ENCODE assay signal across 8 mouse cellular contexts in genomic region chr10:58713855-58714788, GRCm38 (mm10). TPM values are rescaled to one million over a fixed set of nuclear protein-coding genes. Genes with fewer than 3 reads are reported as not detected.
A peak's percentile ranks its signal among the peaks of the same experiment; 100 is the strongest.
DNase-seq lines count a peak whose midpoint lies in the region; ATAC-seq and TF ChIP-seq lines count a peak whose summit lies in the region.

No protein-coding gene starts in this region.

- no peak overlapping the region for H3K27ac ChIP-seq in left cerebral cortex, adult 2 months
- H3K27ac ChIP-seq in hindbrain, embryonic 11.5 days (ENCODE audit: low read depth, low read length), result no peak overlapping the region
- no peak overlapping the region for H3K27ac ChIP-seq in liver, embryonic 15.5 days (replicated peaks)
- H3K27ac ChIP-seq in stomach, embryonic 15.5 days, result no peak overlapping the region

- no peak overlapping the region for H3K4me2 ChIP-seq in hindbrain, embryonic 11.5 days (replicated peaks; ENCODE audit: low read depth, low read length)
- H3K4me2 ChIP-seq in liver, embryonic 15.5 days, result peak overlapping the region; percentile 39
- H3K4me2 ChIP-seq in stomach, embryonic 15.5 days, result peak overlapping the region; percentile 51

- WGBS in hindbrain, embryonic 11.5 days, result 40% methylated on average over 24 of the region's 24 CpGs
- WGBS in liver, embryonic 15.5 days (ENCODE audit: insufficient replicate concordance), result 19% methylated on average over 24 of the region's 24 CpGs
- 16% methylated on average over 24 of the region's 24 CpGs for WGBS in stomach, embryonic 15.5 days

- no peaks in the 10 kb centered on the region for H3K9me3 ChIP-seq in hindbrain, embryonic 11.5 days (ENCODE audit: control insufficient read depth, low read length)
- no peaks in the 10 kb centered on the region for H3K9me3 ChIP-seq in liver, embryonic 15.5 days (replicated peaks)
- H3K9me3 ChIP-seq in stomach, embryonic 15.5 days, result no peaks in the 10 kb centered on the region

- H3K4me1 ChIP-seq in hindbrain, embryonic 11.5 days (replicated peaks; ENCODE audit: control insufficient read depth, insufficient read depth, low read length), result no peaks in the 10 kb centered on the region
- H3K4me1 ChIP-seq in liver, embryonic 15.5 days (replicated peaks), result no peaks in the 10 kb centered on the region
- H3K4me1 ChIP-seq in stomach, embryonic 15.5 days, result peaks cover 7% of the 10 kb centered on the region; the same call in 1 of the 2 replicates

- no peaks in the 10 kb centered on the region for H3K27me3 ChIP-seq in hindbrain, embryonic 11.5 days (ENCODE audit: control insufficient read depth, insufficient read depth, low read length)
- no peaks in the 10 kb centered on the region for H3K27me3 ChIP-seq in liver, embryonic 15.5 days
- H3K27me3 ChIP-seq in stomach, embryonic 15.5 days (replicated peaks), result no peaks in the 10 kb centered on the region

- no peak overlapping the region for H3K9ac ChIP-seq in hindbrain, embryonic 11.5 days (ENCODE audit: low read depth, low read length)
- no peak overlapping the region for H3K9ac ChIP-seq in liver, embryonic 15.5 days
- no peak overlapping the region for H3K9ac ChIP-seq in stomach, embryonic 15.5 days

- no peak for DNase-seq in left cerebral cortex, adult 2 months (ENCODE audit: extremely low spot score in 1 of 2, low spot score in 2 of 2)
- no peak for DNase-seq in left cerebral cortex, adult 11 months (ENCODE audit: low spot score)
- peak; percentile 27 for DNase-seq in embryo, embryonic 10 days (ENCODE audit: low spot score)
- DNase-seq in hindbrain, embryonic 11.5 days (ENCODE audit: low spot score), result peak; percentile 16
- DNase-seq in cerebellum, adult 9-11 months, result no peak
- no peak for DNase-seq in urinary bladder, postnatal 4 days (ENCODE audit: low spot score in 2 of 2)

- H3K4me3 ChIP-seq in left cerebral cortex, adult 2 months, result peak overlapping the region; percentile 39
- H3K4me3 ChIP-seq in hindbrain, embryonic 11.5 days (ENCODE audit: low read depth, low read length), result no peak overlapping the region
- H3K4me3 ChIP-seq in liver, embryonic 15.5 days (replicated peaks), result no peak overlapping the region
- peak overlapping the region; percentile 27 for H3K4me3 ChIP-seq in stomach, embryonic 15.5 days (replicated peaks)

- H3K36me3 ChIP-seq in hindbrain, embryonic 11.5 days (ENCODE audit: control insufficient read depth, insufficient read depth, low read length), result no peaks in the 10 kb centered on the region
- H3K36me3 ChIP-seq in liver, embryonic 15.5 days (replicated peaks), result no peaks in the 10 kb centered on the region
- no peaks in the 10 kb centered on the region for H3K36me3 ChIP-seq in stomach, embryonic 15.5 days

- ATAC-seq in hindbrain, embryonic 11.5 days (ENCODE audit: low FRiP score), result no peak
- no peak for ATAC-seq in liver, embryonic 15.5 days (ENCODE audit: insufficient read depth)
- no peak for ATAC-seq in stomach, embryonic 15.5 days (ENCODE audit: insufficient read depth, low FRiP score, low read depth)

- intact Hi-C loops in left cerebral cortex, adult 2 months (cut with DNase I), result loop anchor here (5.0 kb wide), 1 partner anchor 73 kb away; no protein-coding TSS in a partner anchor

- TF ChIP-seq CTCF in left cerebral cortex, adult 2 months (IDR thresholded peaks at IDR 0.05), result no peak

RNA-seq across cellular contexts. Expression of gene Gm17542, which starts 3.9 kb away (rescaled TPM):
- total RNA-seq in left cerebral cortex, adult 2 months (2021), result not detected
- polyA plus RNA-seq in hindbrain, embryonic 11.5 days (2014; fragmentation: Nextera tagmentation; extraction: Ambion mirVana), result not detected in 2 replicates
- not detected in 2 replicates for polyA plus RNA-seq in liver, embryonic 15.5 days (2015; fragmentation: Nextera tagmentation; extraction: Ambion mirVana)
- polyA plus RNA-seq in stomach, embryonic 15.5 days (2015; fragmentation: Nextera tagmentation; extraction: Ambion mirVana), result not detected in 2 replicates

RNA-seq across cellular contexts. Expression of gene Edar, which starts 38.7 kb away (rescaled TPM):
- total RNA-seq in left cerebral cortex, adult 2 months (2021), result under 1 TPM; 0.14 to 0.20 TPM
- 0.11 and 0.19 TPM in 2 replicates for polyA plus RNA-seq in hindbrain, embryonic 11.5 days (2014; fragmentation: Nextera tagmentation; extraction: Ambion mirVana)
- not detected in 2 replicates for polyA plus RNA-seq in liver, embryonic 15.5 days (2015; fragmentation: Nextera tagmentation; extraction: Ambion mirVana)
- 2.1 and 2.3 TPM in 2 replicates for polyA plus RNA-seq in stomach, embryonic 15.5 days (2015; fragmentation: Nextera tagmentation; extraction: Ambion mirVana)

Comparison
In these comparisons a context has a peak if more than half of its experiments do, and no peak if none do; other contexts are left out.
1. DNase-seq: peak in embryo, embryonic 10 days (single experiment) and hindbrain, embryonic 11.5 days (single experiment); none in left cerebral cortex, adult 2 months (0 of 2), left cerebral cortex, adult 11 months (single experiment), cerebellum, adult 9-11 months (single experiment) and urinary bladder, postnatal 4 days (0 of 2).
2. H3K4me3 ChIP-seq: peak in left cerebral cortex, adult 2 months (single experiment) and stomach, embryonic 15.5 days (single experiment); none in hindbrain, embryonic 11.5 days (single experiment) and liver, embryonic 15.5 days (single experiment).